Mouse (Mus musculus) CD8-positive naive resting alpha-beta T cell, adult 2 months (primary cell): ENCODE data around the gene Hoxb3.

ENCODE experiments used
- DNase-seq, 2 experiments: peaks; one replicate each; pipeline ENCODE4 v3.0.0; 2022; ENCODE audit warnings: low read depth in 2 of 2, low spot score in 2 of 2

Hoxb3 gene

DNA sequence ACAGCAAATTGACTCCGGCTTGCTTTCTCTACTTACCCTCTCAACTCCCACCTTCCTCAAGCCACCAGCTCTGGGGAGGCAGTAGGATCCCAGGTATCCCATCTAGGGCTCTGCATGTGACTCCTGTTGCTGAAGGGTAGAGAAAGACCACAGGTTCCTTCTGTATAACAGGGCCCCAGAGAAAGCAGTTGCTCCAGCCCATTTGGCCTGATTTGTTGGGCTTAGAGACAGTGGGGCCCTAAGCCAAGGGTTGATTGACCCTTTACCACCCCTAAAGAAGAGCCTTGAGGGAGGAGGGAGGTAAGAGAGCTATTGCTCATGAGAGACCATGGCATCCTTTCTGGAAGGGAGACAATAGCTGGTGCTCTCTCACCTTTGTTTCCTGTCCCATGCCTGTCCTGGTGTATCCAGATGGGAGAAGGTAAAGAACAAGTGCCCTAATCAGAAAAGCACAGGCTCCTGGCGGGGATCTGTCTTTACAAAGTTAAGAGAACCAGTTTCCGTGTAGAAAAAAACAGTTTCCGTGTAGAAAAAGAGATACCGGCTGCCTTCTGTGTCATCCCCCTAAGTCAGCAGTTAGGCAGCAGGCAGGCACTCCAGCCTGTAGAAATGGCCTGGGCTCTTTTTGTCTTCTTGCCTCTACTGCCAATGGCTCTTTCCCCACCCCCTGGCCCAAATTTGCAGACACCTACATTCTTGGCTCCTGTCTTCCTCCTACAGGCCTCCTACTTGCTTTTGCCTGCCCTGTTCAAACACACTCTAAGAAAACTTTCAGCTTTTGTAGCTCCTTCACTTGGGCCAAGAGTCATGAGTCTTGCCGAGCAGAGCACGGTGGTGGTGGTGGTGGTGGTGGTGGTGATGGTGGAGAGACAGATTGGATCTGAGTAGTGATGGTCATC, 16.1 kb downstream of the Hoxb3 start:
- DNase-seq = no peak

- no peak for DNase-seq
Measured at GRCm38 (mm10) chr11:96340698-96341365, 17.7 kb downstream of the Hoxb3 start.

GRCm38 (mm10) chr11:96341701-96342575, 18.8 kb downstream of the Hoxb3 start:
- DNase-seq = no peak

DNA sequence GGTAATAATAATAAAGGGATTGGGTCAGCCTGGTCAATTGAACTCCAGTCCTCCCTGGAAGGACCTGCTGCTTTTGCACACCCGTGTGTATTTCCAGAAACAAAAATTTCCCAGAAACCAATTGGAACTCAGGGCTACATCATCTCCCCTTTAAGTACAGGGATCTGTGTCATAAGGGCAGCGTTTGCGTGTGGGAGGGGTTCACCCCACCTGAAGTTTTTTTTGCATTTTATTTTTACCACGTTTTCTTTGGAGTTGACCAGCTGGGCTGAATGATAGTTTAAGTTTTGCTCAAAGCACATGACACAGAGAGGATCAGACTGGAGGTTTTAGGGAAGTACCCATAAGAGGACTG, 19.4 kb downstream of the Hoxb3 start:
- DNase-seq = no peak

GRCm38 (mm10) chr11:96343206-96343745, 20.1 kb downstream of the Hoxb3 start:
- no peak for DNase-seq

DNA sequence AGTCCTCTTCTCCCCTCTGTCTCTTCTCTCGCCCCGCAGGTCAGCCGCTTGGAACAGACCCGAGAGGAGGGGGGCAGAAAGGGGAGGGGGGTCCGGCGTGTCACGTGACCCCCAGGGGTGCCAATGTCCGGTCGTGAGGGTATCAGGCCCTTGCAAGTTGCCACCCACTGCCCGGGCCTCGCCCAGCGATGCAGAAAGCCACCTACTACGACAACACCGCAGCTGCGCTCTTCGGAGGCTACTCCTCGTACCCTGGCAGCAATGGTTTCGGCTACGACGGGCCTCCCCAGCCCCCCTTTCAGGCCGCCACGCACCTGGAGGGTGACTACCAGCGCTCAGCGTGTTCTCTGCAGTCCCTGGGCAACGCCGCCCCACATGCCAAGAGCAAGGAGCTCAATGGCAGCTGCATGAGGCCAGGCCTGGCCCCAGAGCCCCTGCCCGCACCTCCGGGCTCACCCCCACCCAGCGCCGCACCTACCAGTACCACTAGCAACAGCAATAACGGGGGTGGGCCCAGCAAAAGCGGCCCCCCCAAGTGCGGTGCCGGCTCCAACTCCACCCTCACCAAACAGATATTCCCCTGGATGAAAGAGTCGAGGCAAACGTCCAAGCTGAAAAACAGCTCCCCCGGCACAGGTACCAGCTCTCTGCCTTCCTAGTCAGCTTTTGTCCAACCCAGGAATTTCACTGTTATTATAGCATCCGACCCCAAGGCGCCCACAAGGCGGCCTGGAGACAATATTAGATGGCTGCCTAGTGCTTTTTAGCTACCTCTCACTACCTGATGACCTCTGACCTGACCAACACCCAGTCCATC, 21.1 kb downstream of the Hoxb3 start:
- no peak for DNase-seq

DNA sequence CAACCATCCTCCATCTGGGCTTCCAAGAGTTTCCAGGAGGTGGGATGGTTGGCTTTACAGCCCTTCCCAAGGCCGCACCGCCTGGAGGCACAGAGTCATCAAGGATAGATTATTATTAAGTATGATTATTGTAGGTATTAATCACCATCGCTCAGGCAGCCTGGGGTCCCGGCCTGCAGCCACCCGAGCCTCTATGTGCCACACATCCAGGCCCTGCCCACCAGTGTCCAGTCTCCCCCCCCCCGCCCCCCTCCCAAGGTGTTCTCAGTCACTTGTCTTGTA, 21.7 kb downstream of the Hoxb3 start:
- DNase-seq = no peak

DNA sequence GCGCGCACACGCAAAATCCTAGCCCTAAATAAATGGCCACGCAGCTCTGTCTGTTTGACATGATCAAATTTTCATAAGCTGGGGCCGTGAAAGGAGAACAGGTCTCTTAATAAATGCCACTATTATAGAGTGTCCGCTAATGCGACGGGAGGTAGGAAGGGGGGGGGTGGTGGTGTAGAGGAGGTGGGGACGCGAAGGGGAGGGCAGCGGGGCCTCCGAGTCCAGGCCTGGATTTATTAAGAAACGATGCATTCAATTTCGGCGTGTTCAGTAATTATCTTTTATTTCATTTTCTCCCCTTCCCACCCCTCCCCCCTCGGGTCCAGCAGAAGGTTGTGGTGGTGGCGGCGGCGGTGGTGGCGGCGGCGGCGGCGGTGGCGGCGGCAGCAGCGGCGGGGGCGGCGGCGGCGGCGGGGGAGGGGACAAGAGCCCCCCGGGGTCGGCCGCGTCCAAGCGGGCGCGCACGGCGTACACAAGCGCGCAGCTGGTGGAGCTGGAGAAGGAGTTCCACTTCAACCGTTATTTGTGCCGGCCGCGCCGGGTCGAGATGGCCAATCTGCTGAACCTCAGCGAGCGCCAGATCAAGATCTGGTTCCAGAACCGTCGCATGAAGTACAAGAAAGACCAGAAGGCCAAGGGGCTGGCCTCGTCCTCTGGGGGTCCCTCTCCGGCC, 22.2 kb downstream of the Hoxb3 start:
- no peak for DNase-seq

GRCm38 (mm10) chr11:96345893-96346806, 23.0 kb downstream of the Hoxb3 start:
- DNase-seq = no peak

GRCm38 (mm10) chr11:96346916-96347520, 23.9 kb downstream of the Hoxb3 start:
- DNase-seq = no peak

- DNase-seq = no peak
Measured at GRCm38 (mm10) chr11:96347717-96348116, 24.6 kb downstream of the Hoxb3 start.

DNA sequence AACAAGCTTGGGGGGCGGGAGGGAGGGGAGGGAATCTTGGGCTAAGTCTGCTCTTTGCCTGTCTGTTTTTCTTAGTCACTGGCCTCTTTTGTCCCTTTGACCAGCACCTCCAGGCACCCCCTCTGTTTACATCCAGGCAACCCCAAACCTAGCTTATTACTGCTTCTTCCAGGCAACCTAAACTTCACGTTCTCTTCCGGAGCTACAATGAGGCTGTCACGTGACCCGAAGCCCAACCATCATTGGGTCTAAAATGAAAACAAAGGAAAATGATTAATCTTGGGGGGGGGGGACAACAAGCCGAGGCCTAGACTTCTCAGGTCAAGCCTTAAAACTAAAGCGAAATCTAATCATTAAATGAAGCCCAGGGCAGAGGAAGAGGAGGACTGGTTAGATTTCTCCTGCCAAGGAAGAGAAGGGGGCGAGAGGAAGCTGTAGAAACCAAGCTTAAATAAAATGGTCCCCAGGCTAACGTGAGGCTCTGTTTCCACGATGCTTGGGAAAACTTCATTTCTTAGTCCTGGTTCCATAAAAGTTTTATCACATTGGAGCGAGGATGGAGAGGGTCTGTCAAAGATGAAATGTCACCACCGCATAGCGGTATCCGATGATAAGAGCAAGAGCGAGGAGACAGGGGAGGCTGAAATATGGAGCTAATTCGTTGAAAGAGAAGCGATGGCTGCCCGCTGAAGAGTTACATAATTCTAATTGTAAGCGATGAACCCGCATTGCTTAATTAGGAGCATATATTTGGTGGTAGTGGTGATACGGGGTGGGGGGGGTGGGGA, 25.2 kb downstream of the Hoxb3 start:
- DNase-seq = no peak

DNA sequence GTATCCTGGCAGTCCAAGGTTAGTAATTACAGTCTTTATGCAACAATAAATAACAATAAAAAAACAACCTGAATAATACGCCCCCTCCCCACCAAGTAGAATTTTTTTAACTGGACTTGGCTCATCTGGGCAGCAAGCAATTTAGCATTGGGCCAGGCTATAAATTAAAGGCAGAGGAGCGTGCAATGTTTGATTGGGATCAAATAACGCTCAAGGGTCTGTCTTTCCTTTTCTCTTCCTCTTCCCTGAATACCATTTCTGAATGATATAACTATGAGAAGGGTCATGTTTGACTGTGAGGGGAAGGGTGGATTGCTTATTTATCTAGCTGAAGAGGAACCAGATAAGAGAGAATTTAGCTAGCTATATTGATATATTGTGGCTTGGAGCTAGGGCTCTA, 25.9 kb downstream of the Hoxb3 start:
- DNase-seq = no peak

- DNase-seq = no peak
Measured at GRCm38 (mm10) chr11:96349491-96350340, 26.6 kb downstream of the Hoxb3 start.

DNA sequence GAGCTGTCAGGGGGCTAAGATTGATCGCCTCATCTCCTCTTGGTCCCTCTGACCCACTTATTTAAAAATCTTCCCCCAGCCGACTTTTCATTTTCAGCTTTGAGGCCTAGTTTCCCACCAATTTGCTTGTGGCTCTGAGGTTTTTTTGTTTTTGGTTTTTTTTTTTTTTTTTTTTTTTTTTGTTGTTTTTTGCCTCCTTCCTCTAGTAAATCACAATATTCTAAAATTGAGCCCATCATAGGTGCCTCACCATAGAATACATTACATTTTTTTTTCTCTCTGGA, 27.2 kb downstream of the Hoxb3 start, which contains the start of gene Hoxb2:
Gene Hoxb2, plus strand, starts transcription at position 185 of the 284 bp plus-strand sequence.
- no peak for DNase-seq

- DNase-seq = no peak
Measured at GRCm38 (mm10) chr11:96350791-96351190, 27.7 kb downstream of the Hoxb3 start.

- DNase-seq = no peak
Measured at GRCm38 (mm10) chr11:96351312-96351711, 28.2 kb downstream of the Hoxb3 start.
